Mouse (Mus musculus) lung, postnatal 14 days (tissue): ENCODE data around the gene Pex11a.
A peak's percentile ranks its signal among the peaks of the same experiment; 100 is the strongest.

ENCODE experiments used
- DNase-seq: peaks from one replicate; pipeline ENCODE4 v3.0.0; 2021

The Pex11a gene

DNA sequence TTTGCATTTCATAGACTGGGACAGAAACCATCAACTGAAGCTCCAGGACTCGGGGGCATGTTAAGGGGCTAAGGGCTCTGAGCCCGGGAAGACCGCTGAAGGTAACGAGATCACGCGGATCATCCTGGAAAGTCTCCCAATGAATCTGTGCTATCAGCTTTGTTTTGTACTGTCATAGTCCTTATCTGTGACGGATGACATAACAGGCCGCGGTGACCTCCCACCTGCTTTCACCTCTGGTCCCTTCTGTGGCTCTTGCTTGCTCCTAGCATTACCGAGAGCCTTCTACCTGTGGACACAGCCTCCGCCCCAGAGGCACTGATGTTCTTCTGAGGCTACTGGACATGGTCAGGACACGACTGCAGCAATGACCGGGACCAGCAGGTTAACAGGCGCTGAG is 6.4 kb downstream of the Pex11a start:
- DNase-seq = no peak

DNA sequence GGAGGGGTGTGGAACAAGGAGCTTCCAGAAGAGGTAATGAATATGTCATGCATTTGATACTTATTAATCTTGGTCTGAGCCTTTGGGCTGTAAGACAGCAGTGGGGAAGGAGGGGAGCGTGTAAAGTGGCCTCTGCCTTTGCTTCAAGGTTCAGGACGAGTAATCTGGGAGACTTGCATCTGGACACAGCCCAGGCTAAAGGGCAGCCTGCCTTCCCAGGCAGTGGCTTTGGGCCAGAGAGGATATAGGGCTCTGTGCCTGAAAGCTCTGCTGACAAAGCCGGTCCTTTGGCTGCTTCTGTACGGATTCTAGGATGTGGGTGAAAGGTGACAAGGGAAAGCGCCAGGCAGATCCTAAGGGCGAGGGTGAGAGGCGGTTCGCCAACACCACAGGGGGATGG is 8.4 kb downstream of the Pex11a start:
- DNase-seq = peak; percentile 18

DNA sequence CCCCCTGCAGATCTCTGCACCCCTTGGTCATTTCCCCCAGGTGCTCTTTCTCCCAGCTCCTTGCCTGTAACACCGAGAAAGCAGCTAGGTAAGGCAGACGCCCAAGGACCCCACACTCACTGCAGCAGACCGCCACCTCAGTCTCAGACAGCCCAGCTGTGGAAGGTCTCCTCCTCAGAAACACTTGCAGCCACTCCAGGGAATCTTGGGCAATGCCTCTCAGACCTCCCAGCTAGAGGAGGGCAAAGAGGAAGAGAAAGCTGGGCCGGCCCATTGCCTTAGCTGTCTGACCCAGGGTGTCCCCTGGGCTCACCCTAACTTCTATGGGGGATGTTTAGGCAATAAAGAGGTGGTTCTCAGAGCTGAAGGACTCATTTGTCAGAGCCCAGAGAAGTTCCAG is 10.3 kb downstream of the Pex11a start, which contains the start of gene Plin1:
Gene Plin1, minus strand, starts transcription at position 282 of the 400 bp plus-strand sequence.
- peak; percentile 26 for DNase-seq

DNA sequence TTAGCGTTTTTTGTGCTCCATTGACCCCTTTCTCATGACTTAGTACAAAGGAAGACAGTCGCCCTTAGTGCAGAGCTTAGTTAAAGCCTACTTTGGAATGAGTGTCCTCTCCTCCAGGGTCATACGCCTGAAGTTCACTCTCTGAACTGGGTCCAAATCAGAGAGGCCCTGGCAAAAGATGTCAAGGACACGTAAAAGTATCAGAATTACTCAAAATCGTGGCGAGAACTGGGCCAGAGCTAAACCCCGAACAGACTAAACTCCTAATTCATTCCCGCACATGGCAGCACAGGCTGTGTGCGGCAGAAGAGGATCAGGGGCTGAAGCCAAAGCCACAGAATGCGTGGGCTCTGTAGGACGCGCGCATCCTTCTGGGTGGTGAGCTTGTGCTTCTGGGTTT is 11.5 kb downstream of the Pex11a start:
- DNase-seq = no peak

DNA sequence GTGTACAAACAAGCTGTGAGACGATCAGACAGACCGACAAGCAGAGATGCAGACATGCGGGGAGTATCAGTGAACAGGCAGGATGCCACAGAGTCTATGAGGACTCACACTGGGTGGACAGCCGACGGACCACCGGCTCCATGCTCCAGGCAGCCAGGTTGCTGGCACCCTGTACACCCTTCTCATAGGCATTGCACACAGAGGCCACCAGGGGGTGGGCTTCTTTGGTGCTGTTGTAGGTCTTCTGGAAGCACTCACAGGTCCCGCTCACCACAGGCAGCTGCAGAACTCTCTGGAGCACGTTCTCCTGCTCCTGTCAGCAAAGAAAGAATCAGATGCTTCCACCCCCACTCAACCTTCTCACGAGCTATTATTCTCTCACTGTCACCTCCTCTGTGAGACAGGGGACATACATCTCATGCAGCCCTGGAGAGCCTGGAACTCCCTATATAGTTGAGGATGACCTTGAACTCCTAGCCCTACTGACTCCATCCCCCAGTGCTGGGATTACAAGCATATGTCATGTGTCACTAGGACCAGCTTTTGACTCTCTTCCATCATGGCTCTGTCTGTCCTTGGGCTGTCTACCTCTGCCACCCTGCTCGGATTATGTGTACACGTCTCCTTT is 13.1 kb downstream of the Pex11a start:
- DNase-seq = peak; percentile 20

DNA sequence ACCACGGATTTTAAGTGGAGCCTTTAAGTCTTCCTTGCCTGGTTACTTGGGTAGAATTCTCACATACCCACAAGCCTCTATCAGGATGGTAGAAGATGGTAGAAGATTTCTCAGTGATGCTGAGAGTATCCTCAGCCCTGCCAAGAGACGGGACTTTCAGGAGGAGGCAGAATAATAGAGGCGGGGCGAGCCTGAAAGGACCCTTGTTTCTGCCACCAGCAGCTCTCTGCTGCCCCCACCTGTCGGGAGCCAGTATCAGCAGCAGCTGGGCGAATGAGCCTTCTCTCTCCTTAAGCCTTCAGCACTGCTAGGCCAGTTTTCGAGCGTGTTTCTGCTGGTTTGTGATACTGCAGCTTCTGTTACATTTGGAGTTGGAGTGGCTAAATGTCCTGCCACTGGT is 13.8 kb downstream of the Pex11a start:
- peak; percentile 80 for DNase-seq

DNA sequence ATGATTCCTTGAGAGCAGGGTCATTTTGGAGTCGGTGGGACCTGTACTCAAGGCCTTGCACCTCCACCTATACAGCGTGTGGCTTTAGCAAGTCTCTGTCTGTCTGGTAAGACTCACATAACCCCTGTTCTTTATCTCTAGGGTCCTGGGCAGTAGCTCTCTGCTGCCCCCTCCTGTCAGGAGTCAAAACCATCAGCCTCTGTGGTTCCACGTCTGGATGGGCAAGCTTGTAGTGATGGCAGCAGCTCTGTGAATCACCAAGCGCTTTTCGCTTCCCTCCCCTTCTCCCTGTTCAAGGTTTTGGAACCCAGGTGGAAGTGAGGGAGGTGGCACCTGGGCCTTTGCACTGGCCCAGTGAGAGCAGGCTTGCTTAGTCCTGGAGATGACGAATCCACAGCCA is 14.7 kb downstream of the Pex11a start:
- peak; percentile 71 for DNase-seq

DNA sequence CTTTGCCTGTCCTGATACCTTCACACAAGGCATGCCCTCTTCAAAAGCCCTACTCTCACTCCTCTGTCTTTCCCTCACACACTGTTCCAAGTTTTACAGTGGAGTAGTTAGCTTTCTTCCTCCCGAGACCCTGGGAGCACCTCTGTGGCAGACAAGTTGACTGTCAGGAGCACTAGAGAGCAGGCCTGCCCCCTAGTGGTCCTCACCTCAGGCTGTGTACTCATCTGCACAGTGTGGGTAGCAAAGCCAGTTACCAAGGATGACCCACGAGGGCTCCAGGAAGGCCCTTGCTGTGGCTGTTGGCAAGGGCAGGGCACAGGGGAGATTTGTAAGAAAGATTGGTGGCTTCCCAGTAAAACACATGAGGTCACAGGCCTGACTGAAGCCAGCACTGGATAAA is 15.8 kb downstream of the Pex11a start:
- peak; percentile 77 for DNase-seq

DNA sequence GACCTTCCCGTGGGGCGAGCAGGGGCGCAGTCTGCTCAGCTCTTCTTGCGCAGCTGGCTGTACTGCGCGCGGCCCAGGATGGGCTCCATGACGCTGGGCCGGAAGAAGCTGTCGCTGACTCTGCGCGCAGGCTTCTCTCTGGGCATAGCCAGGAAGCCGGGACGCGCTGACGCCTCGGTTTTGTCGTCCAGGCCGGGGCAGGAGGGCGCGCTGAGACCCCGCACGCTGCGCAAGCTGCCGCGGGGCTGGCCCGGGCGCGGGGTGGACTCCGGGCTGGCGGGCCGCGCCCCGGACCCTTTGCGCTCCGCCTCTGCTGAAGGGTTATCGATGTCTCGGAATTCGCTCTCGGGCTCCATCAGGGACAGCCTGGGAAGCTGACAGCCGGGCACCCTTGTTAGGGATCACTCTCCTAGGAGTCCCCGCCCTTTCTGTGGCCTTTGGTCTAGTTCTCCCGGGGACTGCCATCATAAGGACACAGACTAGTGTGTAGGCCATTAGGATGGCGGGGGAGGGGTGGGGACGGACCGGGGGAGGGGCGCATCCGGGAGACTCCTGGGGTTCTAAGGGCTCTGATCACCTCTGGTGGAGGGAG is 21.4 kb downstream of the Pex11a start:
- peak; percentile 64 for DNase-seq

DNA sequence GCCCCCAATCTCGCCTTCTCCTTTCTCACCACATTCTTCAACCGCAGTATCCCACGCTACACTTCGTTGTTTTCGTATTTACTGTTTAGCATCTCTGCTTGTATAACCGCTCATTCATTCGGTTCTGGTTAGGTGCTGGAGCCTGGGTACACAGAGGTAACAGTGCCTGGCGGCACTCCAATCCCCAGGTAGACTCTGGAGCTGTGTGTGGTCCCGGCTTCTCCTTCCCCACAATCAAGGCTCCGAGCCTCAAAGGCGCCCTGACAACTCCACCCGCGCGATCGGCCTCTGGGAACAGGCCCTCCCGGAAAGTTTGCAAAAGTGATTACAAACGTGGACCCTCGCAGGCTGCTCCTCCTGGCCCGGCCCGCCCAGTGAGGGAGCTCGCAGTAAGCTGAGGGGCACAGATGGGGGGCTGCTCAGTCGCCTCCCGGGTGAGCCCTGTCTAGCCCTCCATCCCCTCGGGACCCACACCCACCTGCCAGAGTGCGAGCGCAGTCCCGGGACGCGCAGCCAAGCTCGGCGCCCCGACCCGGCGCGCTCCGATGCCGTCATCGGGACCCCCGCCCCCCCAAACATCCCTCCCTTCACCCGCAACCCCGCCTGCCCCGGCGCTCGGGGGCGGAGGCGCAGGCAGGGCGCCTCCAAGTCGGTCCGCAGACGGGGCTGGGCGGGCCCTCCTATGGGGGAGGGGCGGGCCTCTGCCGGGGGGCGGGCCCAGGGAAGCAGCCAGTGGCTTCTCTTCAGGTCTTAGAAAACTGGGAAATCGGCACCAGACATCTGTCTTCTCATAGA is 27.5 kb downstream of the Pex11a start, which contains the start of gene Kif7:
Gene Kif7, minus strand, starts transcription at position 534 of the 795 bp plus-strand sequence.
- peak; percentile 84 for DNase-seq

DNA sequence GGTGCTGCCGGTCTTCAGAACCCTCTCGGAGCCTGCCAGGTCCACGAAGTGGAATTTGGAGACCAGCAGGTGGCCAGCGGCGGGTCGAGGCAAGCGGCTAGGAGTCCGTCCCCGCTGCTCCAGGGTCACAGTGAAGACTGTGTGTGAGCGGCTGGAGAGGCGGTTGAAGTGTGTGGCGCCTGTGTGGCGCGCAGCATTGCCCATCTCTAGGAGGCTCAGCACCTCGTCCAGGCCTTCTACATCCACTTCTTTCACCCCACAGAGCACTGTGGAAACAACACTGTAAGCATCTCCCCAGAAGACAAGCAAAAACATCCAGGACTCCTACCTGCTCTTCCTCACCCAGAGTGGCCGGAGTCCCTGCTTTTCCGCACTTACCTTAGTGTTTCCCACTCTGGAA is 32.1 kb downstream of the Pex11a start:
- no peak for DNase-seq

DNA sequence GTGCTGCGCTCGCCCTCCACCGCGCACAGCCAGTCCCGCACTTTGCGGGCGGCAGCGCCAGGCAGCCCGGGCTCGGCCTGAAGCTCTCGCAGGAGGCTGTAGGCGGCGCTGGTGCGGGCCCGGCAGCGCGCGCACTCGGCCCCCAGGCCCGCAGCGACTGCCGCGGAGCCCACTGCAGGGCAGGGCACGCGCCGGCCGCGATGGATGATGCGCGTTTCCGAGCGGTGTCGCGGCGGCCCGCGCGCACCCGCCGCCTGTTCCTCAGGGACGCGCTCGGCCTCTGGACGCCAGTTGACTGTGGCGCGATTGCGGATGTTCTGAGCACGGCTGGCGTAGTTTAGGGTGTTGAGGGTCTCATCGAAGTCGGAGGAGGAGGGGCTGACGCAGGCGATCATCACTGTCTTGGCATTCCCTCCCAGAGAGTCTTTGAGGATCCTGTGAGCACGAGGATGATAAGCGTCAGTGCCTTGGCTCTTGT is 32.8 kb downstream of the Pex11a start:
- DNase-seq = no peak

DNA sequence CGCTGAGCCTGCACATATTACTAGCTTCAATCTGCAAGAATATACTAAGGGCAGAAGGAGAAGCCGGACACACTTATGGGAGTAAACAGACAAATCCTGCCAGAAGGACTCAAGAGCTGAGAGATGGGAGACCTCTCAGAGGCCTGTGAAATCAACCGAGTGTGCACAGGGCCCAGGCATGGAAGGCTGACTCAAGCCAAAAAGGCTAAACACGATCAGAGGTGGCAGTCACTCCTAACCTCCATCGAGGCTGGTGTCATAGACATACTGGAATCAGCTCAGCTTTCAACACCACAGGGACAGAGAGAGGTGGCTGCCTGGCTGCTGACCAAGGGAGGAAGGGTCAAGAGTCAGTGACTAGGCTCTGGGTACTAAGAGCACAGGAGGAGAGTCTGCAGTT is 37.7 kb downstream of the Pex11a start:
- no peak for DNase-seq

DNA sequence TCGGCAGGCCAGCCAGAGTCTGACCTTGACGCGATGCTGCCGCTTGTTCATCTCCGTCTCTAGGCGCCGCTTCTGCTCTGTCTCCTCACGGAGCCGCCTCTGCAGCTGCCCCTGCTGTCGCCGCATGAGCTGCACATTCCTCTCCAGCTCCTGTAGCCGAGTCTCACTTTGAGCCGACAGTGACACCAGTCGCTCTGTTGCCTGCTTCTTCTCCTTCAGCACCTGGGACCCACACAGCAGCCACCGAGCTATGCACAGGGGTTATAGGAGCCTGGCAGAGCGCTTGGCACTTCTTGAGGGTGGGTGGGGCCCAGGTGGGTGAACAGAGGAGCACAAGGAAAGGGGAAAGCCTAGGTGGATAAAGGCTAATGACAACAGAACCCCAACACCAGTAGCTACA is 40.2 kb downstream of the Pex11a start:
- DNase-seq = no peak

DNA sequence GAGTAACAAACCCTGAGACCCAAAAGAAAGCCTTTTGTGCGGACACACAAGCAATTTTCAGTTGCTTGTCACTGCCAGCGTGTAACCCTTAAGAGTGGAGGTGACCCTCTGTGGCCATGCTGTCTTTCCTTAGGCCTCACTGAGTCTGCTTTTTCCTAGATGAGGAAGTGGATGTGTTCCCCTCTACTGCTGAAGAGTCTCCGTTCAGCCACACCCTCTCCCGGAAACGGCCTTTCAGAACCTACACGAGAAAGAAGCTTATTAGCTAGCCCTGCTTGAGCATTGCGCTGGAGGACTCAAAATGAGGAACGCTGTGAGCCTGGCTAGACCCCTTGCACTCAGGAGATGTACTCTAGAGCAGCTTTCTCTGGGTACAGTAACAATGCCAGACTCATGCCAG is 46.4 kb downstream of the Pex11a start:
- no peak for DNase-seq
